Mouse (Mus musculus) brain, embryonic 14.5 days (tissue): ENCODE data around the gene Mthfd1. TPM values are rescaled to one million over a fixed set of nuclear protein-coding genes. Genes with fewer than 3 reads are reported as not detected.
"Not testable (repeated sequence)": the region's sequence is repeated elsewhere in the genome, so short reads cannot be mapped to it uniquely, and the experiment has no call there.

Experiments used
- DNase-seq: peaks from one replicate; pipeline ENCODE4 v3.0.0-alpha.2; 2011; ENCODE audit warnings: low read depth
- CTCF ChIP-seq: fragments of 200-500 bp; IDR thresholded peaks from 2 replicates; pipeline ENCODE4 v1.5.1; 2012; ENCODE audit warnings: inconsistent platforms, mild to moderate bottlenecking, moderate library complexity, borderline replicate concordance; ENCODE audit not compliant: insufficient read depth, insufficient read length; ENCODE audit errors: extremely low read depth
- POLR2A ChIP-seq: fragments of 200-500 bp; IDR thresholded peaks from 2 replicates; pipeline ENCODE4 v1.6.1; 2012; ENCODE audit warnings: mild to moderate bottlenecking, inconsistent platforms, borderline replicate concordance; ENCODE audit not compliant: poor library complexity, insufficient read depth, insufficient read length, severe bottlenecking; ENCODE audit errors: extremely low read depth
- polyA plus RNA-seq: library from polyadenylated mRNA; depleted of rRNA; stranded (reverse); fragments of >200 nt; gene quantifications from 2 replicates; pipeline ENCODE4 v1.2.3, GENCODE M21; 2012; rRNA removed

The Mthfd1 gene
- polyA plus RNA-seq, result 27.9 and 30.9 TPM in 2 replicates

DNA sequence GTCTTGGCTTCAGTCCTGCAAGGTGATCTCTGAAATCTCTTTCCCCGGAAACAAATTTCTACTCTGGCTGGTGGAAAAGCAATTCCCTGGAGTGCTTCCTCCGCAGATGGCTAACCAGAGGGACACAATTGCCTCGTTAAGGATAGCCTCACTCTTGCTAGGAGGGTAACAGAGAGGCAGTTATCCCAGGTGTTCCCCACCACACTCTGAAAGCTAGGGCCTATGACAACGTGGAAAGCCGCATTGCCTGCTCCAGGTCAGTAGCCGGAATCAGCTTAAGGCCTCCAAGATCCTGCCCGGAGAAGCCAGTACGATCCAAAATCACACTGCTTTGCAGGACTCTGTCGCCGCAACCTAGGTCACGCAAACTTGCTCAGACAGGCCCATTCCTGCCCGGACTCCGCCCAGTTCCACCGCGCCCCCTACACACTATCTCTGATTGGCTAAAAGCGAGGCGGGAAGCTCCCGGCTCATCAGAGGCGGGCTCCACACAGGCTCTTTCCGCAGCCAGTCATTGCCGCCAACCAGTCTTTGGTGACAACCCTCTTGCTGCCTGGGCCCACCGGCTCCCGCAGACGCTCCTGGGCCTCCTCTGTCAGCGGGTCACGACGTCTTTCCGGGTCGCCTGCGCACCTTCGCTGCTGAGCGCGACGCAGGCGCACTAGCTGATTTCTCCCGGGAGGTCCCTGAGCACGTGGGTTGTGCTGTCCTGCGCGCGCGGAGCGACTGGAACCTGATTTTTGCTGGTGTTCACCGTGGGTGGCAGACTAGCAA lies at the start of gene Mthfd1:
TSS of gene Mthfd1 (plus strand) at position 574 of the 774 bp plus-strand sequence.
- peak; percentile 99 for DNase-seq
- TF ChIP-seq POLR2A (0 out of 2 replicates have a peak, but pooled peaks have one; percentile 6), CTCF (no peak)

DNA sequence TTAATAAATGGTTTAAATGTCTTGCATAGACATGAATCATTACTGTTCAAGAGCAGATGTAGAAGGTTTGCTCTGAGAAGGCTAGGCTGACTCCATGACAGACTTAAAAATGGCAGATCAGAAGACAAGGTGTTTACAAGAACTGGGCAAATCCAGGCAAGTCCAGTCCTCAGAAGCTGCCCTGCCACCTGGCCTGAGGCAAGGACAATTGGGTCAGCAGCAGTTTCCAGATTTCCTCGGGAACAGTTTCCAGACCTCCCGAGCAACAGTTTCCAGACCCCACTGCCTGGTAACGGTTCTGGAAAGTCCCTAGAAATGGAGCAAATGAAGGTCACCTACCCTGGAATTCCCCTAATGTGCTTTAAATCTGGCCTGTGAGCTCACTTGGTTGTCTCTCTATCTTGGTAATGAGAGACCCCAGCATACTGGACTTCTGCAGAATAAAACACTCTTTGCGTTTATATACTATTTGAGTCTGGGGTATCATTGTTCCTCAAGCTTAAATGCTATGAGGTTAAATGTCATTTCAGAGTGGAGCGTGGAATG lies 45.6 kb upstream of the Mthfd1 start:
- no peak for TF ChIP-seq CTCF
- TF ChIP-seq POLR2A, result no peak
- no peak for DNase-seq

DNA sequence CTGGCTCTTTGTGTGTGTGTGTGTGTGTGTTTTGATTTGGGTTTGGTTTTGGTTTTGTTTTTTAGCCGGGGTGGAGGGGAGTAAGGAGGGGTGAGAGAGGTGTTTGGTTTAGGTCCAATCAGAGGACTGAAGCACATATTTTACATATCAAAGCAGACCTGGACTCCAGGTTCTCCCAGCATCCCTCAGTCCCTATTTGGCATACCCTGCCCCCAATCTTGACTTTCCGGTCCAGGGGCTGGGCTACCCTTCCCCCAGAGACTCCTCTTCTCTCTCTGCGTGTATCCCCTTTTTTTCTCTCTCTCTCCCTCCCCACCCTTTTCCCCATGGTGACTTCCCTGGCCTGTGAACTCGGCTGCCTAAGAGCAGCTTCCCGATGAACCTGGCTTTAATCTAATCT lies 40.0 kb upstream of the Mthfd1 start:
- TF ChIP-seq POLR2A (no peak), CTCF (no peak)

DNA sequence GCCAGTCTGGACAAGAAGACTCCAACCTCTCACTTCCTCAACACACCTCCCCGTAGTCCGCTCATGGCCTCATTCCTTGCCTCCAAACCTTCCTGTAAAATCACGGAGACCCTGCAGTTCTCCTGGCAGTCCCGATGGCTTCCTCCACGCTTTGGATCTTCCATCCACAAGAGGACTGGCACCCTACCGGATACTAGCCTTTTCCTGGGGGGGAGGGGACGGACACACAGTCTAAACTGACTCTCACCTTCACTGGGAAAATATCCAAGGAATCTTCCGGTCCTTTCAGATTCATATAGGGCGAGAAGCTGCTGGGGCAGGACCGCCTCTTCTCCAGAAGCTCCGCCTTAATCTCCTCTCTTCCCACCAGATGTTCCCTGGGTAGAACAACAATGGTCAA lies 38.4 kb upstream of the Mthfd1 start:
- no peak for DNase-seq
- TF ChIP-seq POLR2A (no peak), CTCF (no peak)

More for the DNA sequence above, 40.0 kb upstream of the Mthfd1 start:
- no peak for DNase-seq

DNA sequence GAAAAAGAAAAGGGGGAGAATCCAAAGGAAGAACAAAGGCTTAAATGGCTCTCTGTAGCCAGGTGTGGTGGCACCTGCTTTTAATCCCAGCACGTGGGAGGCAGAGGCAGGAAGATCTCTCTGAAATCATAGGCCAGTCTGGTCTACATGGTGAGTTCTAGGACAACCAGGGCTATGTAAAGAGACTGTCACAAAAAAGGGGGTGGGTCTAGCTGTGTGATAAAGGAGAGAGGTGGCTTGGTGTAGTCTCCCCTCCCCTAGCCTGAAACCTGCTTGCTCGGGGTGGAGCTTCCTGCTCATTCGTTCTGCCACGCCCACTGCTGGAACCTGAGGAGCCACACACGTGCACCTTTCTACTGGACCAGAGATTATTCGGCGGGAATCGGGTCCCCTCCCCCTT lies 33.0 kb upstream of the Mthfd1 start:
- not testable (repeated sequence) for DNase-seq

DNA sequence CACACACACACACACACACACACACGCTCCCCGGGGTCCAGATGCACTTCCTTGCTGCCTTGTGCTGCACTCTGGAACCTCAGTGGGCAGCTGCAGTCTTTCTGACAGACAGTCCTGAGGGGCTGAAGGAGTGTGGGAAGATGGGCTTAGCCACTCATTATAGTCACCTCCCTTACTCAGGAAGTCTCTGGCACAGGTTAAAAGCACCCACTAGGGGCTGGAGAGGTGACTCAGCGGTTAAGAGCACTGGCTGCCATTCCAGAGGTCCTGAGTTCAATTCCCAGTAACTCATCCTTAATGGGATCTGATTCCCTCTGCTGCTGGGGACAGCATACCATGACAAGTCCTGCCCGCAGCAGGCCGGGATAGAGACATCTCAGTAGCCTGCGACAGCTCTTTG lies 24.5 kb upstream of the Mthfd1 start:
- no peak for DNase-seq
- TF ChIP-seq POLR2A (no peak), CTCF (no peak)

DNA sequence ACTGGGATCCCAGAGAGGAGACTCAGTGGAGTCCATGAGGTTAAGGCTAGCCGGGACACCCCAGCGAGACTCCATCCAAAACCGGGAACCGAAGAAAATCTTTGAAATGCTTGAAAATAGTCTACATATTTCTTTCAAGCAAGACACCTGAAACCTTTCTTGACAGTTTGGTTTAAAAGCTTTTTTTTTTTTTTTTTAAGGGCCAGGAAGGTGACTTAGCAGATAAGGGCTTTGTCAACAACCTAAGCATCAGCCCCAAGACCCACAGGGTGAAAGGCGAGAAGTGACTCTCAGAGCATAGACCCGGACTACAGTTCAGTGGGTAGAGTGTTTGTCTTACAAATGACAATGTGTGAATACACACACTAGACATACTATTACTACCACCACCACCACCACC lies 19.8 kb upstream of the Mthfd1 start:
- no peak for TF ChIP-seq POLR2A
- no peak for TF ChIP-seq CTCF
- no peak for DNase-seq

DNA sequence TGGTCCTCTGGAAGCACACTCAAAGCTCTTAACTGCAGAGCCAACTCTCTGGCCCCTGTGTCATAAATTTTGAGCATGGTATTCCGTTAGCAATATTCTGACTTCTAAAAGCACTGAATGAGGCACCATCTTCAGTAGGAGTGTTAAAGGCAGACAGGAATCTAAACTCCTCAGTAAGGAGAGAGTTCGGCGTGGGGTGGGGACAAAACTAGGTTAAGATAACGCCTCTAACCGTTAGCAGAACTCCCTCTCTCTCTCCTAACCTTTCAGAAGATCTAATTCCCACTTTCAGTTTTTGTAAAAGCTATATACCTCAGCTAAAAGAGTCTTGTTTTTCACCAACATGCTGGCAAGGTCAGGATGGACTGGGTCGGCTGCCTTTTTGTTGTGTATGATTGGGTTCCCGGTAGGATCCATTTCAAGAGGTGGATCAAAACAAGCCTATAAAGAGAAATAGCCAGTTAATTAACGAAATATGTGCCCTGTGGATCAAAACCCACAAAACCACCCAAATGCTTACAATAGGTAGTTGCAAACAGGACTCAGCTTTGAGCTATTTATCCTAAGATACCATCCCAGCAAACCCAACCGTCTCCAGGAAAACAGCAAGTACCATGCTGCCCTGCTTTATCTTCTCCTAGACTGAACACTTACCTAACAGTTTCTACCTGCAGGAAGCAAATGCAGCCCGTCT lies 15.8 kb upstream of the Mthfd1 start:
- no peak for DNase-seq
- no peak for TF ChIP-seq CTCF
- no peak for TF ChIP-seq POLR2A

DNA sequence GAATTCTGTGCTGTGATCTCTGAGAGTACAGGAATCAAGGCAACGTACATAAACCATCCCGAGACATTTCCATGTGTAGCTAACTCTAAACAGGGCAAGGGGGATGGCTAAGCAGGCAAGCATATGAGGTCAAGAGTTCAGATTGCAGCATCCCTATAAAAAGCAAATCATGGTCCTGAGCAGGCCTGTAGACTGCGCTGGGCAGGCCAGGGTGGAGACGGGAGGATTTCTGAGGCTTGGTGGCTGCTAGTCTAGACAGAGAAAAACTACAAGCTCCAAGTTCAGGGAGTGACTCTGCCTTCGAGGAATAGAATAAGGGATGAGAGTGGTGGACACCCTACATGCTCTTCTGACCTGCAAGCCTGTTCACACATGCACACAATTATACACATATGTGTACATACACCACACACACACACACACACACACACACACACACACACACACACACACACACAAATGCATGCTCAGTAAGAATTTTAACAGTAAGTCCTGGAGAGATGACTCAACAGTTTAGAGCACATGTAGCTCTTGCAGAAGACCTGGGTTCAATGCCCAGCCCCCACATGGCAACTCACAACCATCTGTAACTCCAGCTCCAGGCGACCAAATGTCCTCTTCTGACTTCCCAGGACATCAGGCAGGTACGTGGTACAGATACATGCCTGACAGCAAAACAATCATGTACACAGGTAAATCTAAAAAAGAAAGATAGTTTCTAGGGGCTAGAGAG lies 15.1 kb upstream of the Mthfd1 start:
- no peak for DNase-seq
- TF ChIP-seq CTCF (no peak), POLR2A (no peak)

DNA sequence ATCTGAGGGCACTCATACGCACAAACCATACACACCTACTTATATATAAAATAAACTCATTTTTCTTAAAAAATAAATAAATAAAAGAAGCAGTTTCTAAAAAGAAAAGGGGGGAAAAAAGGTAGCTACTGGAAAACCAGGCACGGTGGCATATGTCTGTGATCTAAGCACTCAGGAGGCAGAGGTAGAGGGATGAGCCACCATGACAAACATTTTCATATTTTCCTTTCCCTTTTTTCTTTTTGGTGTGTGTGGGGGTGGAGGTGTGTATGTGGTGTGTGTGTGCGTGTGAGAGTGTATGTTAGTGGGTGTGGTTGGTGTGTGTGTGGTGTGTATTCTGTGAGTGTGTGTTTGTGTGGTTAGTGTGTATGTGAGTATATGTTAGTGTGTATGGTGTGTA lies 14.4 kb upstream of the Mthfd1 start:
- TF ChIP-seq POLR2A (no peak), CTCF (no peak)

DNA sequence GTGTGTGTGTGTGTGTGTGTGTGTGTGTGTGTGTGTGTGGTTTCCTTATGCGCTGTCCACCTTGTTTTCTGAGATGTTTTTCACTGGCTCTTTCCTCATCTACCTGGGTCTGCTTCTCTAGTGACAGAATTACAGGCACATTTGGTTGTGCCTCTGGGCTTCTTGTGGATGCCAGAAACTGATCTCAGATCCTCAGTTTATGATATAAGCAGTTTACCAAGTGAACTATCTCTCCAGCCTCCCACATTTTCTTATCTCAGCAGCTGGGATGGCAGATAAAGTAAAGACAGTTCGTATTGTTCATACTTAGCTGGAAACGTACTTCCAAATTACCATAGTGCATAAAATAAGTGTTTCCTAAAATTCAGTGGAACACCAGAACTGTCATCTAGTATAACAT lies 14.0 kb upstream of the Mthfd1 start:
- TF ChIP-seq POLR2A (no peak), CTCF (no peak)
- no peak for DNase-seq

More for the DNA sequence above, 14.4 kb upstream of the Mthfd1 start:
- no peak for DNase-seq
